Mouse (Mus musculus) erythroblast, embryonic 14.5 days (primary cell): ENCODE measurements around the gene Gpr15.

ENCODE experiments used
- GATA1 ChIP-seq: IDR thresholded peaks from 2 replicates; pipeline ENCODE4 v1.6.1; 2012; ENCODE audit warnings: low read length, inconsistent platforms, mixed read lengths
- TAL1 ChIP-seq: IDR thresholded peaks from 3 replicates; pipeline ENCODE4 v1.6.1; 2012; ENCODE audit warnings: low read length, inconsistent platforms, mixed read lengths

GRCm38 (mm10) chr16:58685548-58686537, 33.0 kb downstream of the Gpr15 start:
- TF ChIP-seq GATA1 (no peak), TAL1 (no peak)
